Mouse (Mus musculus): ENCODE measurements around the gene Insm2.

DNA sequence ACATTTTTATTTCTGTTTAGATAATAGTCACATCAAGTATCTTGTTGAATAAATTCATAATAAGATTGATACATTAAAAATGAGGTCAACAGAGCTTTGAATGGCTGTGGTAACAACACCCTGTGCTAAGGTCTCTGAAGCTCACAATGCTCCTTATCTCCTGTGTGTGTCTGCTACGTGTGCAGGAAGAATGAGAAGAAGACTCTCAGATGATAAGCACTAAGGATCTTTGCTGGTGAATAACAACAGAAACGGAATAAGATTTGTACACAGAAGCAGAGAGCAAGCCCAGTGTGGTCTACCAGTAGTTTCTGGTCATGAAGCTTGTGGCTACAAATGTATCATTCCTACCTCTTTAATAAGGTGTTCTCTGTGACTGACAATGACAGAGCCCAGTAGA lies 11.6 kb downstream of the Insm2 start:
- no peak for TF ChIP-seq CTCF (IDR thresholded peaks at IDR 0.05; ENCODE audit: extremely low read depth, insufficient read depth, insufficient read length, insufficient replicate concordance)
- TF ChIP-seq POLR2A (IDR thresholded peaks at IDR 0.05; ENCODE audit: low read depth, low read length), result no peak

All from spleen, adult 2 months (tissue).